Mouse (Mus musculus): ENCODE measurements around the gene Dmac2. TPM values are rescaled to one million over a fixed set of nuclear protein-coding genes. Genes with fewer than 3 reads are reported as not detected.

Dmac2 gene
- polyA plus RNA-seq, 1 experiment from 2014 or later = 37.8 TPM

DNA sequence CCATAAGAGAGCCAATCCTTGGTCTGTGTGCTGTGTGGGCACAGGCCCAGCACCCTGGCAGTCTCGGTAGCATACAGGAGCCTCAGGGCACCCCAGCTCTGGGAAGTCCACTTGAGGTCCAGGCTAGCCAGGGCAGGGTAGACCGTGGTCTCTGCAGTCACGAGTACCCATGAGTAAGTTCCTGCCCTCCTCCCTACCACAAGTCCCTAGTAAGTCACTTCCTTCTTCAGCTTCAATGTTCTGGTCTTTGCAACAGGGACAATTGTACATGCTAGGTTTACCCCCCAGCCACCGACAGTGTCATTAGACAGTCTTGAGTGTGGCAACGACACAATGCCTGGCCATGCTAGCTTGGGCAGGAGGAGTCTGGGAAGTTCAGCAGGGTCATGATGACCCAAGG is 13.5 kb downstream of the Dmac2 start:
- WGBS = 88% methylated on average over 5 of the region's 5 CpGs
- H3K4me3 ChIP-seq (replicated peaks) = no peak overlapping the region
- H3K27ac ChIP-seq = no peak overlapping the region
- peaks cover 16% of the 10 kb centered on the region for H3K27me3 ChIP-seq
- H3K4me1 ChIP-seq (replicated peaks) = peaks cover 5% of the 10 kb centered on the region
- no peak overlapping the region for H3K9ac ChIP-seq (replicated peaks)
- H3K4me2 ChIP-seq = no peak overlapping the region
- H3K9me3 ChIP-seq = no peaks in the 10 kb centered on the region
- ATAC-seq (ENCODE audit: insufficient number of reproducible peaks, insufficient read depth, low FRiP score, low TSS enrichment, low read depth) = no peak
- peaks cover 71% of the 10 kb centered on the region for H3K36me3 ChIP-seq

DNA sequence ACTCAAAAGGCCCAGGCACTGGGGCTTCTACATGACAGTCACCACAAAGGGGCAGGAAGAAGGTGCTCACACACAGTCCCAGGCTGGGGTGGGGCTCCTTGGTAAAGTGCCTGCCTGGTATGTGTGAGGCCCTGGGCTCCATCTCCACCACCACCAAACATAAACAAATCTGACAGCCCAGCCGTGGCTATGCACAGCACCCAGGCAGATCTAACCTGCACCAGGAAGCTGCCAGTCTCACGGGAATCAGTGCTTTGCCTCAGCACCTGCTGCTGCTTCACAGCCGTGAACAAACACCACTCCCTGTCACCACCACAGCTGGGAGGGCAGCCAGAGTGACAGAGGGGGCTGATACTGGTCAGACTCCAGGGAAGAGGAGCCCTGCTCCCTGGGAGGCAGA is 17.2 kb downstream of the Dmac2 start:
- no peak for ATAC-seq (ENCODE audit: insufficient number of reproducible peaks, insufficient read depth, low FRiP score, low TSS enrichment, low read depth)
- peaks cover 76% of the 10 kb centered on the region for H3K36me3 ChIP-seq

DNA sequence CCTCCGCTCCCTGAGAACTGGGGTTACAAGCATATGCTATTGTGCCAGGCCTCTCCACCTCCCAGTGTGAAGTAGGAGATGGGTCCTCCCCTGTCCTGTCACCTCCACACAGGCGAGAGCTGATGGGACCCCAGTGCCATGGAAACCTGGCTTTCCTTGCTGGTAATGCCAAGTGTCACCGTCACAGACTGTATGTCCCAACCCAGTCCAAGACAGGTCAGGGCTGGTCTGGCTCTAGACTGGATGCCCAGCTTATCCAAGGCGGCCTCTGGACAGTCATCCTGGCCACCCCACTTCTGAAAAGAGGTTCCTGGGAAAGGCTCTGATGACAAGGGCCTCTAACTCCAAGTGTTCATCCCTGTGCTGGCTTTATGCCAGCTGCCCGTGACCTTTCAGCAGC is 17.9 kb downstream of the Dmac2 start:
- Histone ChIP-seq H3K27me3 (no peaks in the 10 kb centered on the region), H3K4me3 (replicated peaks) (no peak overlapping the region), H3K9me3 (no peaks in the 10 kb centered on the region), H3K9ac (replicated peaks) (no peak overlapping the region), H3K4me1 (replicated peaks) (no peaks in the 10 kb centered on the region), H3K36me3 (peaks cover 73% of the 10 kb centered on the region), H3K27ac (no peak overlapping the region), H3K4me2 (no peak overlapping the region)
- WGBS = 85% methylated on average over 5 of the region's 5 CpGs
- ATAC-seq (ENCODE audit: insufficient number of reproducible peaks, insufficient read depth, low FRiP score, low TSS enrichment, low read depth) = no peak

More for the DNA sequence above, 17.2 kb downstream of the Dmac2 start:
- no peaks in the 10 kb centered on the region for H3K27me3 ChIP-seq
- H3K4me2 ChIP-seq = no peak overlapping the region
- H3K4me3 ChIP-seq (replicated peaks) = no peak overlapping the region
- WGBS = 47% methylated on average over 3 of the region's 3 CpGs
- no peaks in the 10 kb centered on the region for H3K9me3 ChIP-seq
- no peak overlapping the region for H3K27ac ChIP-seq
- H3K9ac ChIP-seq (replicated peaks) = no peak overlapping the region
- H3K4me1 ChIP-seq (replicated peaks) = no peaks in the 10 kb centered on the region

GRCm38 (mm10) chr7:25639754-25640153 is 20.5 kb downstream of the Dmac2 start:
- no peaks in the 10 kb centered on the region for H3K4me1 ChIP-seq (replicated peaks)
- no peak overlapping the region for H3K4me2 ChIP-seq
- H3K27ac ChIP-seq = no peak overlapping the region
- H3K27me3 ChIP-seq = no peaks in the 10 kb centered on the region
- no peak for ATAC-seq (ENCODE audit: insufficient number of reproducible peaks, insufficient read depth, low FRiP score, low TSS enrichment, low read depth)
- H3K4me3 ChIP-seq (replicated peaks) = no peak overlapping the region
- WGBS = 95% methylated on average over 4 of the region's 4 CpGs
- no peaks in the 10 kb centered on the region for H3K9me3 ChIP-seq
- H3K9ac ChIP-seq (replicated peaks) = no peak overlapping the region
- H3K36me3 ChIP-seq = peaks cover 56% of the 10 kb centered on the region

GRCm38 (mm10) chr7:25644136-25644535 is 24.9 kb downstream of the Dmac2 start:
- Histone ChIP-seq H3K4me2 (no peak overlapping the region), H3K27me3 (no peaks in the 10 kb centered on the region), H3K36me3 (peaks cover 18% of the 10 kb centered on the region), H3K9ac (replicated peaks) (no peak overlapping the region), H3K4me3 (replicated peaks) (no peak overlapping the region), H3K4me1 (replicated peaks) (no peaks in the 10 kb centered on the region), H3K9me3 (no peaks in the 10 kb centered on the region), H3K27ac (no peak overlapping the region)
- no peak for ATAC-seq (ENCODE audit: insufficient number of reproducible peaks, insufficient read depth, low FRiP score, low TSS enrichment, low read depth)
- 75% methylated on average over 10 of the region's 10 CpGs for WGBS

GRCm38 (mm10) chr7:25644631-25645030 is 25.4 kb downstream of the Dmac2 start:
- Histone ChIP-seq H3K9ac (replicated peaks) (no peak overlapping the region), H3K27ac (no peak overlapping the region), H3K36me3 (peaks cover 13% of the 10 kb centered on the region), H3K27me3 (no peaks in the 10 kb centered on the region), H3K4me3 (replicated peaks) (no peak overlapping the region), H3K4me2 (no peak overlapping the region), H3K9me3 (no peaks in the 10 kb centered on the region), H3K4me1 (replicated peaks) (no peaks in the 10 kb centered on the region)
- 83% methylated on average over 4 of the region's 4 CpGs for WGBS
- ATAC-seq (ENCODE audit: insufficient number of reproducible peaks, insufficient read depth, low FRiP score, low TSS enrichment, low read depth) = no peak

GRCm38 (mm10) chr7:25645074-25645473 is 25.9 kb downstream of the Dmac2 start:
- Histone ChIP-seq H3K4me3 (replicated peaks) (no peak overlapping the region), H3K27me3 (no peaks in the 10 kb centered on the region), H3K4me1 (replicated peaks) (no peaks in the 10 kb centered on the region), H3K27ac (no peak overlapping the region), H3K9me3 (no peaks in the 10 kb centered on the region), H3K4me2 (no peak overlapping the region), H3K9ac (replicated peaks) (no peak overlapping the region), H3K36me3 (peaks cover 9% of the 10 kb centered on the region)
- ATAC-seq (ENCODE audit: insufficient number of reproducible peaks, insufficient read depth, low FRiP score, low TSS enrichment, low read depth) = no peak
- WGBS = 67% methylated on average over 14 of the region's 14 CpGs

DNA sequence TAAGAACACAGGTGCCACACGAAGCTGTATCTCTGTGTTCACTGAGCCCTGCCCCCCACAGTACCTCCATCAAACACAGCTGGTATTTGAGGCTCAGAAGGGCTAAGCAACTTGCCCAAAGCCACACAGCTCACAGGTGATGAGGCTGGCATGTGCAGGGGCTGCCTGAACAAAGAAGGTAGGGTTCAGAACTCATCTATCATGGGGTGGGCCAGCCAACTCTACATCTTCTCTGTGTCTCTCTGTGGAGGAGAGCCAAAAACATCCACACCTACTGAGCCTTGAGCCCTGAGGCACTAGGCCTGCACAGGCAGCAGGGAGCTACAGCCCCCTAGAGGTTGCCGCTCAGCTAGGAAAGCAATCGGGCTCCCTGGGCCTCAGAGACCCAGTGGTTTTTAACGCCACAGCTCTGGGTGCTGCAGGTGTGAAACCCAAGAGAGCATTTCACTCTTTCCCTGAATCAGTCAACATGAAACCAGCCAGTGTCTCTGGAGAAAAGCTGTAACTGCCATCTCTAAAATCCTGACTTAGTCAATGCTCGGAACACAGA is 28.4 kb downstream of the Dmac2 start:
- Histone ChIP-seq H3K27me3 (no peaks in the 10 kb centered on the region), H3K27ac (no peak overlapping the region), H3K4me3 (replicated peaks) (no peak overlapping the region), H3K4me2 (no peak overlapping the region), H3K36me3 (0 out of 2 replicates have a peak, but pooled peaks cover 5% of the 10 kb centered on the region), H3K9me3 (no peaks in the 10 kb centered on the region), H3K9ac (replicated peaks) (no peak overlapping the region), H3K4me1 (replicated peaks) (no peaks in the 10 kb centered on the region)
- no peak for ATAC-seq (ENCODE audit: insufficient number of reproducible peaks, insufficient read depth, low FRiP score, low TSS enrichment, low read depth)
- 46% methylated on average over 5 of the region's 5 CpGs for WGBS

DNA sequence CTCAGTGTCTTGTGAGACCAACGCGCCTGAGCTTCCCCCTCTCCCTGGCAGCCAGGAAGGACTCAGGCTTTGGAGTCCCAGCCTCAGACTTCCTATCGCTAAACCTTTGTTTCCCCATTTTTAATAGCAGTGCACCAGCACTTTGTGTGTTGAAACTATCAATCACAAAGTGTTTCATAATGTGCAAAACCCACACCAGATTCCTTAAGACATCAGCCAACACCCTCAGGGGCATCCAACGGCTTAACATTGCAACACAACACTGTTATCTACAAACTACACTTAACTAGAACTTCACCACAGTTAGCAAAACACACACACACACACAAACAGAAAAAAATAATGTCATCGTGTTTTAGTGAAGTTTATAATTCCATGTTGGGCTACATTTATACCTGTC is 30.6 kb downstream of the Dmac2 start:
- Histone ChIP-seq H3K27ac (no peak overlapping the region), H3K4me2 (no peak overlapping the region), H3K4me3 (replicated peaks) (no peak overlapping the region), H3K4me1 (replicated peaks) (no peaks in the 10 kb centered on the region), H3K36me3 (peaks cover 10% of the 10 kb centered on the region; the same call in 1 of the 2 replicates), H3K27me3 (no peaks in the 10 kb centered on the region), H3K9me3 (no peaks in the 10 kb centered on the region), H3K9ac (replicated peaks) (no peak overlapping the region)
- no peak for ATAC-seq (ENCODE audit: insufficient number of reproducible peaks, insufficient read depth, low FRiP score, low TSS enrichment, low read depth)
- WGBS = 88% methylated on average over 5 of the region's 5 CpGs

GRCm38 (mm10) chr7:25651281-25651680 is 32.1 kb downstream of the Dmac2 start:
- no peaks in the 10 kb centered on the region for H3K27me3 ChIP-seq
- ATAC-seq (ENCODE audit: insufficient number of reproducible peaks, insufficient read depth, low FRiP score, low TSS enrichment, low read depth) = no peak
- H3K36me3 ChIP-seq = peaks cover 10% of the 10 kb centered on the region; the same call in 1 of the 2 replicates
- no peaks in the 10 kb centered on the region for H3K4me1 ChIP-seq (replicated peaks)
- no peak overlapping the region for H3K9ac ChIP-seq (replicated peaks)
- no peak overlapping the region for H3K4me3 ChIP-seq (replicated peaks)
- H3K4me2 ChIP-seq = no peak overlapping the region
- H3K27ac ChIP-seq = no peak overlapping the region
- H3K9me3 ChIP-seq = no peaks in the 10 kb centered on the region
- 90% methylated on average over 8 of the region's 8 CpGs for WGBS

DNA sequence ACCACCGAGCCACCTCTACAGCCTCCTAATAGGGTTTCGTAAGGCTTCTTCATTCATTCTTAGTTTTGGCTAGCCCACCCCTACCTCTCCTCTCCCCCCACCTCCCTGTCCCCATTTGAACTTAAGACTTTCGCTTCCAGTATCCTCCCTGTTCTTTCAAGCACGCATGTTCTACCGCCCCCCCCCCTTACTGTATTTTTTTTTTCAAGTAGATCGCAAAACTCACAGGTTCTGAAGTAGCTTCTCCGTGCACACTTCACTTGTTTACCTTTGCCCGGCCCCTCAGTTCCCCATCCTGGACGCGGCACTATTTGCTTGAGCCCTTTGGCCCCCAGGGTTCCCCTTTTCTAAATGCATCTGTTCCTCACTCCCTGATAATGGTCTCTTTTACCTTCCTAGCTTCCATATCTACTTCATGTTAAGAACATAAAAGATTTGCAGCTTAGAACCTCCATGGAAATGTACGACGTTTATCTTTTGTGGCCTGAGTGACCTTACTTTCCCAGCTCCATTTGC is 33.1 kb downstream of the Dmac2 start:
- Histone ChIP-seq H3K9ac (replicated peaks) (no peak overlapping the region), H3K4me3 (replicated peaks) (no peak overlapping the region), H3K36me3 (peaks cover 10% of the 10 kb centered on the region; the same call in 1 of the 2 replicates), H3K27ac (no peak overlapping the region), H3K9me3 (no peaks in the 10 kb centered on the region), H3K4me2 (no peak overlapping the region), H3K27me3 (no peaks in the 10 kb centered on the region), H3K4me1 (replicated peaks) (peaks cover 5% of the 10 kb centered on the region)
- ATAC-seq (ENCODE audit: insufficient number of reproducible peaks, insufficient read depth, low FRiP score, low TSS enrichment, low read depth) = no peak
- 87% methylated on average over 12 of the region's 12 CpGs for WGBS
